In the genomic region with DNA sequence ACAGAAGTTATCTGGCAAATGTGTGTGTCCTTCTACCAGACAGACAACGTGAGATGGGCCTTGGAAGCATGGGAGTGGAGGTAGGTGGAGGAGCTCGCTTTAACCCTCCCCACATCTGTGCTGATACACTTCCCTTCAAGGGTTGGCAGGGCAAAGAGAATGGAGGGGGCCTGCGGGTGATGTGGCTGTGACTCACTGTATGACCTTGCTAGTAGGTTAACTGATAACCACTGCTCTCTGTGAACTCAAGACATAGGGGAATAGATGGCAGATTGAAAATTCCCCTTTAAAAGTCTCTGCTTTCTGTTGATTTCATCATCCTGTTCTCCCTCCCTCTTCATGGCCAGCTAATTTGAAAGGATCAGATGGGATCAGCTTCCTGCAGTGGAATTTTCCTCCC, we compare ENCODE assay signal across 8 mouse cellular contexts. TPM values are rescaled to one million over a fixed set of nuclear protein-coding genes. Genes with fewer than 3 reads are reported as not detected.
DNase-seq lines count a peak whose midpoint lies in the region; ATAC-seq and TF ChIP-seq lines count a peak whose summit lies in the region.

No protein-coding gene starts in this region.

- no peak for TF ChIP-seq EP300 in lung, postnatal 0 days (IDR thresholded peaks at IDR 0.05)

- no peaks in the 10 kb centered on the region for H3K27me3 ChIP-seq in lung, postnatal 0 days (replicated peaks; ENCODE audit: insufficient read depth, low read length)
- no peaks in the 10 kb centered on the region for H3K27me3 ChIP-seq in embryonic facial prominence, embryonic 13.5 days
- H3K27me3 ChIP-seq in limb, embryonic 13.5 days: no peaks in the 10 kb centered on the region
- no peaks in the 10 kb centered on the region for H3K27me3 ChIP-seq in stomach, embryonic 16.5 days (ENCODE audit: control insufficient read depth, insufficient read depth, low read length)

- TF ChIP-seq CTCF in lung, postnatal 0 days (IDR thresholded peaks at IDR 0.05): no peak

- WGBS in lung, postnatal 0 days: 76% methylated on average over 3 of the region's 3 CpGs
- 81% methylated on average over 3 of the region's 3 CpGs for WGBS in embryonic facial prominence, embryonic 13.5 days
- 87% methylated on average over 3 of the region's 3 CpGs for WGBS in limb, embryonic 13.5 days
- 71% methylated on average over 3 of the region's 3 CpGs for WGBS in stomach, embryonic 16.5 days

- peaks cover 13% of the 10 kb centered on the region; the same call in 1 of the 2 replicates for H3K36me3 ChIP-seq in lung, postnatal 0 days (ENCODE audit: insufficient read depth, low read length)
- H3K36me3 ChIP-seq in embryonic facial prominence, embryonic 13.5 days: peaks cover 35% of the 10 kb centered on the region
- H3K36me3 ChIP-seq in limb, embryonic 13.5 days: peaks cover 42% of the 10 kb centered on the region
- H3K36me3 ChIP-seq in stomach, embryonic 16.5 days (ENCODE audit: control insufficient read depth, insufficient read depth, low read length): peaks cover 17% of the 10 kb centered on the region; the same call in 1 of the 2 replicates

- H3K27ac ChIP-seq in lung, postnatal 0 days (ENCODE audit: low read length): no peak overlapping the region
- H3K27ac ChIP-seq in embryonic facial prominence, embryonic 13.5 days: no peak overlapping the region
- H3K27ac ChIP-seq in limb, embryonic 13.5 days: no peak overlapping the region
- H3K27ac ChIP-seq in stomach, embryonic 16.5 days (ENCODE audit: low read length): no peak overlapping the region

- H3K9ac ChIP-seq in lung, postnatal 0 days (replicated peaks; ENCODE audit: low read depth): no peak overlapping the region
- H3K9ac ChIP-seq in embryonic facial prominence, embryonic 13.5 days: 0 out of 2 replicates have a peak overlapping the region, but pooled peaks have one; percentile 37
- peak overlapping the region; percentile 96; the same call in 1 of the 2 replicates for H3K9ac ChIP-seq in limb, embryonic 13.5 days
- peak overlapping the region; percentile 10; the same call in 1 of the 2 replicates for H3K9ac ChIP-seq in stomach, embryonic 16.5 days (ENCODE audit: low read length)

- peaks cover 9% of the 10 kb centered on the region; the same call in 1 of the 2 replicates for H3K4me1 ChIP-seq in lung, postnatal 0 days (ENCODE audit: insufficient read depth, low read depth, low read length)
- H3K4me1 ChIP-seq in embryonic facial prominence, embryonic 13.5 days: peaks cover 27% of the 10 kb centered on the region
- H3K4me1 ChIP-seq in limb, embryonic 13.5 days: peaks cover 25% of the 10 kb centered on the region
- peaks cover 21% of the 10 kb centered on the region for H3K4me1 ChIP-seq in stomach, embryonic 16.5 days (ENCODE audit: control insufficient read depth, insufficient read depth, low read length)

- DNase-seq in lung, postnatal 0 days (ENCODE audit: low spot score): no peak
- DNase-seq in lung, postnatal 14 days: no peak
- DNase-seq in urinary bladder, postnatal 4 days (ENCODE audit: low spot score in 2 of 2): no peak
- DNase-seq in thymus, postnatal 36 days: no peak

- H3K4me3 ChIP-seq in lung, postnatal 0 days (ENCODE audit: low read depth, low read length): peak overlapping the region; percentile 94; the same call in 1 of the 2 replicates
- peak overlapping the region; percentile 79 for H3K4me3 ChIP-seq in embryonic facial prominence, embryonic 13.5 days
- peak overlapping the region; percentile 93 for H3K4me3 ChIP-seq in limb, embryonic 13.5 days
- H3K4me3 ChIP-seq in stomach, embryonic 16.5 days (replicated peaks; ENCODE audit: low read length): peak overlapping the region; percentile 97; the same call in 1 of the 2 replicates

- peak overlapping the region; percentile 95; the same call in 1 of the 2 replicates for H3K4me2 ChIP-seq in lung, postnatal 0 days (replicated peaks; ENCODE audit: low read depth, low read length)
- H3K4me2 ChIP-seq in embryonic facial prominence, embryonic 13.5 days: peak overlapping the region; percentile 96
- H3K4me2 ChIP-seq in limb, embryonic 13.5 days (replicated peaks): peak overlapping the region; percentile 96
- peak overlapping the region; percentile 97 for H3K4me2 ChIP-seq in stomach, embryonic 16.5 days (ENCODE audit: low read depth, low read length)

- no peaks in the 10 kb centered on the region for H3K9me3 ChIP-seq in lung, postnatal 0 days (ENCODE audit: low read length)
- H3K9me3 ChIP-seq in embryonic facial prominence, embryonic 13.5 days: no peaks in the 10 kb centered on the region
- no peaks in the 10 kb centered on the region for H3K9me3 ChIP-seq in limb, embryonic 13.5 days
- H3K9me3 ChIP-seq in stomach, embryonic 16.5 days (replicated peaks; ENCODE audit: control insufficient read depth, low read length): no peaks in the 10 kb centered on the region

- no peak for ATAC-seq in lung, postnatal 0 days
- ATAC-seq in embryonic facial prominence, embryonic 13.5 days (ENCODE audit: insufficient number of reproducible peaks, insufficient read depth, low FRiP score, low TSS enrichment, low read depth): no peak
- ATAC-seq in limb, embryonic 13.5 days (ENCODE audit: low FRiP score, low read depth): no peak
- ATAC-seq in stomach, embryonic 16.5 days (ENCODE audit: insufficient read depth, low FRiP score): no peak
- no peak for ATAC-seq in frontal cortex, adult (ENCODE audit: low TSS enrichment)

RNA-seq across cellular contexts. Expression of gene Lonp1, which starts 1.2 kb away (rescaled TPM):
- 23.4 and 24.2 TPM in 2 replicates for polyA plus RNA-seq in lung, postnatal 0 days (2015; fragmentation: Nextera tagmentation; extraction: Ambion mirVana)
- 50.9 and 53.7 TPM in 2 replicates for polyA plus RNA-seq in embryonic facial prominence, embryonic 13.5 days (2015; fragmentation: Nextera tagmentation; extraction: Ambion mirVana)
- 50.7 and 53.2 TPM in 2 replicates for polyA plus RNA-seq in limb, embryonic 13.5 days (2015; fragmentation: Nextera tagmentation; extraction: Ambion mirVana)
- 40.7 and 42.9 TPM in 2 replicates for polyA plus RNA-seq in stomach, embryonic 16.5 days (2015; fragmentation: Nextera tagmentation; extraction: Ambion mirVana)

RNA-seq across cellular contexts. Expression of gene Catsperd, which starts 2.4 kb away (rescaled TPM):
- 0.12 and 0.32 TPM in 2 replicates for polyA plus RNA-seq in lung, postnatal 0 days (2015; fragmentation: Nextera tagmentation; extraction: Ambion mirVana)
- polyA plus RNA-seq in embryonic facial prominence, embryonic 13.5 days (2015; fragmentation: Nextera tagmentation; extraction: Ambion mirVana): 0.66 and 0.94 TPM in 2 replicates
- 0.54 and 0.92 TPM in 2 replicates for polyA plus RNA-seq in limb, embryonic 13.5 days (2015; fragmentation: Nextera tagmentation; extraction: Ambion mirVana)
- polyA plus RNA-seq in stomach, embryonic 16.5 days (2015; fragmentation: Nextera tagmentation; extraction: Ambion mirVana): 0.17 and 0.65 TPM in 2 replicates

RNA-seq across cellular contexts. Expression of gene Rpl36, which starts 12.3 kb away (rescaled TPM):
- 1,643 and 1,764 TPM in 2 replicates for polyA plus RNA-seq in lung, postnatal 0 days (2015; fragmentation: Nextera tagmentation; extraction: Ambion mirVana)
- 1,916 and 1,978 TPM in 2 replicates for polyA plus RNA-seq in embryonic facial prominence, embryonic 13.5 days (2015; fragmentation: Nextera tagmentation; extraction: Ambion mirVana)
- polyA plus RNA-seq in limb, embryonic 13.5 days (2015; fragmentation: Nextera tagmentation; extraction: Ambion mirVana): 1,714 and 1,755 TPM in 2 replicates
- polyA plus RNA-seq in stomach, embryonic 16.5 days (2015; fragmentation: Nextera tagmentation; extraction: Ambion mirVana): 1,502 and 1,716 TPM in 2 replicates

RNA-seq across cellular contexts. Expression of gene 2410015M20Rik, which starts 15.9 kb away (rescaled TPM):
- 201 and 230 TPM in 2 replicates for polyA plus RNA-seq in lung, postnatal 0 days (2015; fragmentation: Nextera tagmentation; extraction: Ambion mirVana)
- polyA plus RNA-seq in embryonic facial prominence, embryonic 13.5 days (2015; fragmentation: Nextera tagmentation; extraction: Ambion mirVana): 254 and 258 TPM in 2 replicates
- 226 and 230 TPM in 2 replicates for polyA plus RNA-seq in limb, embryonic 13.5 days (2015; fragmentation: Nextera tagmentation; extraction: Ambion mirVana)
- polyA plus RNA-seq in stomach, embryonic 16.5 days (2015; fragmentation: Nextera tagmentation; extraction: Ambion mirVana): 240 and 266 TPM in 2 replicates

RNA-seq across cellular contexts. Expression of gene Safb, which starts 40.9 kb away (rescaled TPM):
- 43.4 and 47.1 TPM in 2 replicates for polyA plus RNA-seq in lung, postnatal 0 days (2015; fragmentation: Nextera tagmentation; extraction: Ambion mirVana)
- 119 and 132 TPM in 2 replicates for polyA plus RNA-seq in embryonic facial prominence, embryonic 13.5 days (2015; fragmentation: Nextera tagmentation; extraction: Ambion mirVana)
- polyA plus RNA-seq in limb, embryonic 13.5 days (2015; fragmentation: Nextera tagmentation; extraction: Ambion mirVana): 113 and 121 TPM in 2 replicates
- polyA plus RNA-seq in stomach, embryonic 16.5 days (2015; fragmentation: Nextera tagmentation; extraction: Ambion mirVana): 78.9 and 88.5 TPM in 2 replicates
